Mouse (Mus musculus): ENCODE measurements around the gene 9330159F19Rik. TPM values are rescaled to one million over a fixed set of nuclear protein-coding genes. Genes with fewer than 3 reads are reported as not detected.

The 9330159F19Rik gene
- total RNA-seq (2021), result under 1 TPM in 1 of 2 experiments, not detected in 1; 0.16 TPM

GRCm38 (mm10) chr10:29211453-29211852 lies at the start of gene 9330159F19Rik:
Gene 9330159F19Rik, plus strand, starts transcription at chr10:29211606.
- peak in 1 of 2 experiments; percentile 13 for DNase-seq
- intact Hi-C loops (cut with DNase I), result no loop called here

GRCm38 (mm10) chr10:29161664-29162063 lies 49.7 kb upstream of the 9330159F19Rik start:
- DNase-seq, result no peak
- intact Hi-C loops (cut with DNase I), result no loop called here

GRCm38 (mm10) chr10:29173778-29174177 lies 37.6 kb upstream of the 9330159F19Rik start:
- intact Hi-C loops (cut with DNase I), result no loop called here
- no peak for DNase-seq

GRCm38 (mm10) chr10:29175656-29176055 lies 35.8 kb upstream of the 9330159F19Rik start:
- intact Hi-C loops (cut with DNase I), result no loop called here
- DNase-seq, result no peak

GRCm38 (mm10) chr10:29176881-29177280 lies 34.5 kb upstream of the 9330159F19Rik start:
- intact Hi-C loops (cut with DNase I), result no loop called here

GRCm38 (mm10) chr10:29178003-29178402 lies 33.4 kb upstream of the 9330159F19Rik start:
- intact Hi-C loops (cut with DNase I), result no loop called here
- no peak for DNase-seq

More at GRCm38 (mm10) chr10:29176881-29177280, 34.5 kb upstream of the 9330159F19Rik start:
- DNase-seq, result no peak

- DNase-seq, result no peak
- intact Hi-C loops (cut with DNase I), result no loop called here
These were observed 31.2 kb upstream of the 9330159F19Rik start for GRCm38 (mm10) chr10:29180210-29180609.

GRCm38 (mm10) chr10:29181046-29181445 lies 30.4 kb upstream of the 9330159F19Rik start:
- intact Hi-C loops (cut with DNase I), result no loop called here
- no peak for DNase-seq

GRCm38 (mm10) chr10:29193769-29194168 lies 17.6 kb upstream of the 9330159F19Rik start:
- intact Hi-C loops (cut with DNase I), result no loop called here
- no peak for DNase-seq

- no peak for DNase-seq
- intact Hi-C loops (cut with DNase I), result no loop called here
These were observed 14.6 kb upstream of the 9330159F19Rik start for GRCm38 (mm10) chr10:29196811-29197210.

- DNase-seq, result no peak
- intact Hi-C loops (cut with DNase I), result no loop called here
These were observed 12.8 kb upstream of the 9330159F19Rik start, which contains the start of gene Gm49353 for GRCm38 (mm10) chr10:29198642-29199041. Gene Gm49353, plus strand, starts transcription at chr10:29198954.

- no peak for DNase-seq
- intact Hi-C loops (cut with DNase I), result no loop called here
These were observed 11.6 kb upstream of the 9330159F19Rik start for GRCm38 (mm10) chr10:29199835-29200234.

GRCm38 (mm10) chr10:29200609-29201008 lies 10.8 kb upstream of the 9330159F19Rik start:
- no peak for DNase-seq
- intact Hi-C loops (cut with DNase I), result no loop called here

GRCm38 (mm10) chr10:29206730-29207129 lies 4.7 kb upstream of the 9330159F19Rik start:
- DNase-seq, result no peak

GRCm38 (mm10) chr10:29208735-29209134 lies 2.7 kb upstream of the 9330159F19Rik start:
- DNase-seq, result no peak
- intact Hi-C loops (cut with DNase I), result no loop called here

More at GRCm38 (mm10) chr10:29206730-29207129, 4.7 kb upstream of the 9330159F19Rik start:
- intact Hi-C loops (cut with DNase I), result no loop called here

GRCm38 (mm10) chr10:29213534-29214100 lies 2.2 kb downstream of the 9330159F19Rik start:
- intact Hi-C loops (cut with DNase I), result no loop called here
- DNase-seq, result no peak

- no peak for DNase-seq
- intact Hi-C loops (cut with DNase I), result no loop called here
These were observed 5.6 kb downstream of the 9330159F19Rik start for GRCm38 (mm10) chr10:29216957-29217356.

- DNase-seq, result no peak
- intact Hi-C loops (cut with DNase I), result no loop called here
These were observed 6.0 kb downstream of the 9330159F19Rik start for GRCm38 (mm10) chr10:29217451-29217850.

GRCm38 (mm10) chr10:29225329-29225728 lies 13.9 kb downstream of the 9330159F19Rik start:
- intact Hi-C loops (cut with DNase I), result no loop called here
- no peak for DNase-seq

- intact Hi-C loops (cut with DNase I), result no loop called here
- DNase-seq, result no peak
These were observed 19.8 kb downstream of the 9330159F19Rik start for GRCm38 (mm10) chr10:29231208-29231607.
